Mouse (Mus musculus): ENCODE measurements around the gene Tbc1d1.
"Not testable (repeated sequence)": the region's sequence is repeated elsewhere in the genome, so short reads cannot be mapped to it uniquely, and the experiment has no call there.

Gene Tbc1d1

GRCm38 (mm10) chr5:64358639-64359584 lies 202.8 kb downstream of the Tbc1d1 start:
- DNase-seq (ENCODE audit: low spot score): no peak

- DNase-seq (ENCODE audit: low spot score): no peak
Observed at GRCm38 (mm10) chr5:64360147-64360875, 204.2 kb downstream of the Tbc1d1 start.

GRCm38 (mm10) chr5:64360876-64361268 lies 204.8 kb downstream of the Tbc1d1 start:
- DNase-seq (ENCODE audit: low spot score): not testable (repeated sequence)

GRCm38 (mm10) chr5:64363859-64364406 lies 207.8 kb downstream of the Tbc1d1 start:
- DNase-seq (ENCODE audit: low spot score): no peak

- no peak for DNase-seq (ENCODE audit: low spot score)
Observed at GRCm38 (mm10) chr5:64364432-64365125, 208.5 kb downstream of the Tbc1d1 start.

GRCm38 (mm10) chr5:64365187-64366066 lies 209.3 kb downstream of the Tbc1d1 start:
- DNase-seq (ENCODE audit: low spot score): no peak

- no peak for DNase-seq (ENCODE audit: low spot score)
Observed at GRCm38 (mm10) chr5:64366113-64366512, 210.0 kb downstream of the Tbc1d1 start.

- DNase-seq (ENCODE audit: low spot score): no peak
Observed at GRCm38 (mm10) chr5:64367426-64367825, 211.3 kb downstream of the Tbc1d1 start.

- no peak for DNase-seq (ENCODE audit: low spot score)
Observed at GRCm38 (mm10) chr5:64371331-64371831, 215.3 kb downstream of the Tbc1d1 start.

GRCm38 (mm10) chr5:64372292-64372961 lies 216.3 kb downstream of the Tbc1d1 start:
- no peak for DNase-seq (ENCODE audit: low spot score)

GRCm38 (mm10) chr5:64373695-64374094 lies 217.6 kb downstream of the Tbc1d1 start:
- no peak for DNase-seq (ENCODE audit: low spot score)

GRCm38 (mm10) chr5:64375851-64376250 lies 219.7 kb downstream of the Tbc1d1 start:
- DNase-seq (ENCODE audit: low spot score): no peak

- DNase-seq (ENCODE audit: low spot score): no peak
Observed at GRCm38 (mm10) chr5:64376466-64376865, 220.4 kb downstream of the Tbc1d1 start.

- no peak for DNase-seq (ENCODE audit: low spot score)
Observed at GRCm38 (mm10) chr5:64377705-64378104, 221.6 kb downstream of the Tbc1d1 start.

GRCm38 (mm10) chr5:64378591-64379275 lies 222.6 kb downstream of the Tbc1d1 start:
- no peak for DNase-seq (ENCODE audit: low spot score)

- no peak for DNase-seq (ENCODE audit: low spot score)
Observed at GRCm38 (mm10) chr5:64379829-64380228, 223.7 kb downstream of the Tbc1d1 start.

- DNase-seq (ENCODE audit: low spot score): no peak
Observed at GRCm38 (mm10) chr5:64380698-64381375, 224.7 kb downstream of the Tbc1d1 start.

GRCm38 (mm10) chr5:64381538-64381937 lies 225.4 kb downstream of the Tbc1d1 start:
- DNase-seq (ENCODE audit: low spot score): no peak

GRCm38 (mm10) chr5:64382451-64383057 lies 226.4 kb downstream of the Tbc1d1 start:
- peak; percentile 85 for DNase-seq (ENCODE audit: low spot score)
